Mouse (Mus musculus) MEL-GATA-1-ER (cell line): Measurements from ENCODE around the gene Tbck.

ENCODE experiments used
- DNase-seq: peaks from one replicate; pipeline ENCODE4 v3.0.0-alpha.2; 2012; ENCODE audit warnings: low read depth; ENCODE audit errors: extremely low read depth

Gene Tbck

GRCm38 (mm10) chr3:132683447-132684230 lies at the start of gene Tbck:
TSS of gene Tbck (plus strand) at chr3:132684144.
- DNase-seq: peak; percentile 82

DNA sequence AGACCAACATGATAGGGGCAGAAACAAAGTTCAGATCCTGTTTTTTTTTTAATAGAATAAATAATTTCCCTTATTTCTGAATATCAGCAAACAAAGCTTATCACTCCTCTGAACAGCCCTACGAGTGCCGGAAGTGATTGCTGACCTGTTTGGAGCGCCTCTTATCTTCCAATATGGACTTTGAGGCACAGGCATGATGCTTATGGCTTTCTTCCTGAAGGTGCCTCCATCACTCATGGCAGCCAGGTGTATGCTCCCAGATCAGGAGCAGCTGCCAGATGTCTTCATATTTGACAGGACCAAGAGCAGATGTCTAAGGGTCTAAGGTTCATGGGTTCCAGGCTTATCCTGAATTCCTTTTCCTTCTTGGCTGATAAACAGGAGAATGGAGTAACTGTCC lies 46.9 kb upstream of the Tbck start:
- no peak for DNase-seq

- no peak for DNase-seq
Observed at GRCm38 (mm10) chr3:132644071-132644470, 39.9 kb upstream of the Tbck start.

GRCm38 (mm10) chr3:132646814-132647213 lies 37.1 kb upstream of the Tbck start:
- no peak for DNase-seq

GRCm38 (mm10) chr3:132649368-132649767 lies 34.6 kb upstream of the Tbck start:
- peak; percentile 46 for DNase-seq

DNA sequence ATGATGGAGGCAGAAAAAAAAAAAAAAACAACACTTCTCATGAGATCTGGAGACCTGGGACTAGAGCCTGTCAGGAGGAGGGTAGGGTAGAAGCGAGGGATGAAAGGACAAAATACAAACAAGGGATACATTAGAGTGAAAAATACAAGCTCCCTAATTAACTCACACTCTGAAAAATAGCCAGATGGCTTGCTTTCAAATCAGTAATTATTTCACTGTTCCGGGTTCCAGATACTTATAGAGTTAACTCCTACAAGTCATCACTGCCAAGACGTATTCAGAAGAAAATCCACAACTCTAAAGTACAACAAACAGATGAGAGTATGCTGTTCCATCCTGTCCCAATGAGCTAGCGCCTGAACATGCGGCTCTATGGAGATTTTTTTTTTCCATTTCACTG lies 33.8 kb upstream of the Tbck start:
- DNase-seq: no peak

GRCm38 (mm10) chr3:132651776-132652175 lies 32.2 kb upstream of the Tbck start:
- no peak for DNase-seq

- no peak for DNase-seq
Observed at GRCm38 (mm10) chr3:132653959-132654358, 30.0 kb upstream of the Tbck start.

DNA sequence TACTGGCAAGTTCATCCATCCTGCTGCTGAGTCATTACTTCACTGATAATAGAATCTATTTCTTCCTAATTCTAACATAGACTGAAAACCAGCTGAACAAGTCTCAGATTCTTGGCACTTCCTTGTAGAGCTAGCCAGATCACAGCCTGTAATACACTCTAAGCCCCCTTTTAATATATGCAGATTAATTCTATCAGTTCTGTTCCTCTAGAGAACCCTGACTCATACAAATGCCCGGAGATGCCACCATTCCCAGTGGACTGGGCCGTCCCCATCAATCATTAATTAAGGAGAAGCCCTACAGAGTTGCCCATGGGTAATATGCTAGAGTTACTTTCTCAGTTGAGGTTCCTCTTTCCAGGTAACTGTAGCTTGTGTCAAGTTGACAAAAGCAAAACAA lies 28.0 kb upstream of the Tbck start:
- DNase-seq: no peak

- no peak for DNase-seq
Observed at GRCm38 (mm10) chr3:132677494-132677893, 6.5 kb upstream of the Tbck start.

GRCm38 (mm10) chr3:132684231-132684928 lies 436 bp downstream of the Tbck start, which contains the start of gene Aimp1:
TSS of gene Aimp1 (minus strand) at chr3:132684370.
- peak; percentile 26 for DNase-seq

DNA sequence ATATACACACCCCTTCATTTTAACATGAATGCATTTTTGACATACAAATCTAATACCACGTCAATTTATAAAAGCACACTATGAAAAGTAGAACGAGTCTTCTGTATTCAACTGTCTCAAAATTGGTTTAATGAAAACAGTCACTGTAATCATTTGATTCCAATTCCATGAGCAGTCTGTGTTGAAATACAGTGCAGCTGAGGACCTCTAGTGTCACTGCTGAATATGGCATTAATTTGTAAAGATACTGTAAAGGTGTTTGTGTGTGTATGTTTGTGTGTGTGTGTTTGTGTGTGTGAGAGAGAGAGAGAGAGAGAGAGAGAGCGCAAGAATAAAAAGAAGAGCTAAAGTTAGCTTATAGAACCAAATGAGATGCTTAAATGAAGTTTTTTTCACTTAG lies 17.4 kb downstream of the Tbck start:
- DNase-seq: peak; percentile 24

- no peak for DNase-seq
Observed at GRCm38 (mm10) chr3:132704216-132704615, 20.3 kb downstream of the Tbck start.

GRCm38 (mm10) chr3:132706977-132707376 lies 23.0 kb downstream of the Tbck start:
- DNase-seq: no peak

- no peak for DNase-seq
Observed at GRCm38 (mm10) chr3:132713913-132714312, 30.0 kb downstream of the Tbck start.

DNA sequence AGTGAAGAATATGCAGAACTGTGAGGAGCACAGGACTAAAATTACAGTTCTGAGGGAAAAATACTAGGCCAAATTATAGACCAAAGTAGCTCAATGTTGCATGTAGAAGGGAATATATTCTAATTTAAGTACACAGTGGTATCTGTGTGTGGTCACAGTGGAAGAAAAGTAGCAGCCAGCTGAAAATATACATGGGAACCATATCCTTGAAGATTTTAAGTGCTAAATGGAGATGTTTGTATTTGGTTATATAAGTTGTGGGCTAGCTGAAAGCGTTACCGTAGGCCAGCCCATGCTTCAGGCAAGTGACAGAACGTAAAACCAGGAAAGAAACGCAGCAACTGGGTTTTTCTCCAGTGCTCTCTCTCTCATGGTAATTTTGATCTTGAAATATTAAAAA lies 33.4 kb downstream of the Tbck start:
- DNase-seq: no peak

GRCm38 (mm10) chr3:132724326-132724725 lies 40.4 kb downstream of the Tbck start:
- DNase-seq: no peak

DNA sequence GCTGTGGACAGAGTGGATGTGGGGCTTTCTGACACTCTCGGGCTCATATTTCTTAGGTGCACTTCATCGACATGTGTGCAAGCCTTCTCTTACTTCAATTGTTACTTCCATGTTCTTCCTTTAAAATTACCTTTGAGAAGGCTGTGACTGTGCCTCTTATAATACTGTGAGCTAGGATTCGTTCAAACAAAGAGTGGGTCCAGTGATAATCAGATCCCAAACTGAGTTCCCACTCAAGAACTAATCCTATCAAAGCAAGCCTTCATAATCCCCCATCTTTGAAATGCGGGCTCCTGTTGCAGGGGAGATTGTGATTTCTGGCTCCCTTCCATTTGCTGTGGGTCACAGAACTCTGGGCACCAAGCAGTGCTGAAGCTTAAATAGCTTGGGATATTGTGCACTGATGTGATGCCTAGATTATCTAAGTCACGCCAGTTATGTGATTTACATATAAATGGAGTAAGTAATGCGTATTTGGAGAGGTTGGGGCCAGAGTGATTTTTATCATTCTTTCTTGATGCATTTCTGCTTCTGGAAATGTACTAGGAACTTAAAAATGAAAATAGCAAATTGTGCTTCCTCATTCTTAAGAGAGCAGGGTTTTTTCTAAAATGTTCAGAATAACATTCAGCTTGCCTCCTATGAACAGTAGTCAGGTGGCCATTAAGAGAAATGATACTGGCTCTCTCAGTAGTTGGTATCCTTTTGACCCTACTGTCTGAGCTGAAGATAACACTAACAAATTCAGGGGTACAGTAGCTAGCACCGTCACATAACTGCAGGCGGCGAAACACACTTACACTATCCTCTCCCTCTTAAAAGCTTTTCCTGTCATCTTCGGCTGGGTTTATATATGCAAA lies 60.6 kb downstream of the Tbck start:
- DNase-seq: peak; percentile 55

- DNase-seq: peak; percentile 90
Observed at GRCm38 (mm10) chr3:132747036-132747435, 63.1 kb downstream of the Tbck start.

DNA sequence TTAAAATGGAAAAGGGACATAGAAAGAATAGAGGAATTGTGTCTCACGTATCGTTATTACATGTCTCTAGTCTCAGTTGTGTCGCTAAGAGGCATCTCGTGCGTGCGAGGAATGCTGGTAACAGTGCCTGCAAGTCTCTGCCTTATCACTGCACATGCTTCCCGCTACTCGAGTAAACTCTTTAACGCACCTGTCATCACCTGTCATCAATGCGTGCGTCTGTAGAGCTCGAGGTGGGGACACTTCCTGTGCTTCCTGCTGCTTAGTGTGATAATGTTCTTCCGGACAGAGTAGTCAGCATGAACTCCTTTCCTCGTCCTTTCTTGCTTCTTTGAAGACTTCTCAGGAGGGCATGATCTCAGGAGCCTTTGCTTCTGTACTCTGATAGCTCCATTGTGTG lies 63.8 kb downstream of the Tbck start:
- DNase-seq: peak; percentile 100

DNA sequence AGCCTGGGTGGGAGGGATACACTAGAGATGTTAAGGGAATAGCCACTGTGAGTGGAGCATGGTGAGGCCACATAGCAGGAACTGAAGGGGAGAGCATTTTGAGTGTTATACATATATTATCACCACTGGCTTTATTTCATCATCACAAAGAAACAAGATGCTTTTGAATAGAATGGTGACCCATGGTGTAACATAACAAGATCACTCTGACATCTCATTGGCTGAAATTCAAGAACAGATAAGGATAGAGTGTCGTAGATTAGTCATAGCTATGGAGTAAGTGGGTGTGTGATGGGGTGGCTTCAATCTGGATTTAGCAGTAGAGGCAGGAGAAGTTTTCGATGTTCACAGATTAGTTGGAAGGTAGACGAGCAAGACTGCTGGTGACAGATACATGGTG lies 64.8 kb downstream of the Tbck start:
- DNase-seq: peak; percentile 37

- no peak for DNase-seq
Observed at GRCm38 (mm10) chr3:132752772-132753171, 68.8 kb downstream of the Tbck start.
